Mouse (Mus musculus) E14TG2a.4 (cell line): Measurements from ENCODE around the gene 4933405L10Rik.

ENCODE experiments used
- CTCF ChIP-seq: conservative IDR thresholded peaks from 2 replicates; pipeline ENCODE4 v1.5.1; 2014; ENCODE audit warnings: low read length
- POU5F1 ChIP-seq: IDR thresholded peaks from 2 replicates; pipeline ENCODE4 v1.6.1; 2014; ENCODE audit warnings: low read length, borderline replicate concordance

DNA sequence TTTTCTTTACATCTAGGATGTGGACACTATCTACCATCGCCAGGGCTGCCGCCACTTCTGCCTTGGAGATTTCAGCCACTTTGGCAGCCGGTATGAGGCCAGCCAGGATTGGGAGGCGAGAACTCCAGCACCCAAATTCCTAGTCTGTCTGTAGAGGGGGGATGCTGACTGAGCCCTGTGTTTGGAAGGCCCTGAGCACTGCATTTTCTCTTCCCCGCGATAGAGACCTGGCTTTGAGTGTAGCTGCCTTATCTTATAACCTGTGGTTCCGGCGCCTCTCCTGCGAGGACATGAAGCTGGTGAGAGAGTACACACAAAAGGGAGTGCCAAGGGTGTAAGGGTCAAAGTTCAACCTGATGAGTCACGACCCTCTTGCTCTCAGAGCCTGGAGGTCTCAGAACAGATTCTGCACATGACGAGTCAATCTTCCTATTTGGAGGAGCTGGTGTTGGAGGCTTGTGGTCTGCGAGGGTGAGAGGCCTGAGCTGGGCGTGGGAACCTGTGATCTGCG is 19.2 kb upstream of the 4933405L10Rik start:
- TF ChIP-seq CTCF (no peak), POU5F1 (no peak)
